17 mouse cellular contexts compared by ENCODE assay signal in genomic region chr7:132307722-132308271, GRCm38 (mm10). TPM values are rescaled to one million over a fixed set of nuclear protein-coding genes. Genes with fewer than 3 reads are reported as not detected.
DNase-seq lines count a peak whose midpoint lies in the region; ATAC-seq and TF ChIP-seq lines count a peak whose summit lies in the region.
"Had no signal": no experiment of that assay in that cellular context is flagged by ENCODE, and none has a peak within 500 bp of the region (broad histone marks: within the 10 kb centered on the region; RNA-seq: fewer than 3 reads in every experiment).

No protein-coding gene starts in this region.

- no peaks in the 10 kb centered on the region for H3K27me3 ChIP-seq in liver, adult 2 months (ENCODE audit: control insufficient read depth, insufficient read depth, low read length)
- H3K27me3 ChIP-seq in intestine, embryonic 16.5 days (replicated peaks; ENCODE audit: control insufficient read depth, insufficient read depth, low read length): no peaks in the 10 kb centered on the region
- H3K27me3 ChIP-seq: hindbrain, embryonic 15.5 days had no signal

- ATAC-seq in intestine, embryonic 16.5 days: peak; percentile 18; the same call in 1 of the 2 replicates
- ATAC-seq: activated CD4-positive, CD25-positive, alpha-beta regulatory T cell, adult 4 months; forebrain, embryonic 16.5 days had no signal

- peak; percentile 49 for DNase-seq in liver, adult 2 months (ENCODE audit: extremely low read depth, low read depth, low spot score)
- DNase-seq in liver: no peak
- peak; percentile 74 for DNase-seq in kidney, postnatal 14 days
- peak; percentile 56 for DNase-seq in lung, postnatal 36 days
- no peak for DNase-seq in urinary bladder, postnatal 14 days (ENCODE audit: low spot score)
- no peak for DNase-seq in gastrocnemius, postnatal 4 days (ENCODE audit: low spot score in 2 of 2)
- no peak for DNase-seq in retina, postnatal 1 day
- DNase-seq: cerebellum, postnatal 14 days; heart, postnatal 10 days; right cerebral cortex, postnatal 25 days; thymus, postnatal 36 days had no signal

- no peak overlapping the region for H3K4me3 ChIP-seq in liver, adult 2 months (ENCODE audit: insufficient read depth, low read depth, low read length)
- no peak overlapping the region for H3K4me3 ChIP-seq in intestine, embryonic 16.5 days (ENCODE audit: low read length)
- H3K4me3 ChIP-seq: erythroblast, embryonic 14.5 days; hindbrain, embryonic 15.5 days; megakaryocyte, embryonic 14.5 days had no signal

- no peak overlapping the region for H3K9ac ChIP-seq in liver, adult 2 months (ENCODE audit: low read depth, low read length)
- no peak overlapping the region for H3K9ac ChIP-seq in intestine, embryonic 16.5 days (ENCODE audit: low read depth, low read length)
- H3K9ac ChIP-seq: hindbrain, embryonic 15.5 days had no signal

- no peaks in the 10 kb centered on the region for H3K9me3 ChIP-seq in intestine, embryonic 16.5 days (ENCODE audit: control insufficient read depth, low read length)
- H3K9me3 ChIP-seq: hindbrain, embryonic 15.5 days; megakaryocyte, embryonic 14.5 days had no signal

- 62% methylated on average over 6 of the region's 6 CpGs for WGBS in liver, adult 2 months
- 48% methylated on average over 6 of the region's 6 CpGs for WGBS in intestine, embryonic 16.5 days

- TF ChIP-seq CTCF in liver, adult 2 months (IDR thresholded peaks at IDR 0.05; ENCODE audit: low read depth, low read length): no peak

- H3K27ac ChIP-seq in liver, adult 2 months (replicated peaks; ENCODE audit: insufficient read depth, low read depth, low read length): no peak overlapping the region
- H3K27ac ChIP-seq in intestine, embryonic 16.5 days (ENCODE audit: low read length): peak overlapping the region; percentile 74
- H3K27ac ChIP-seq: hindbrain, embryonic 15.5 days had no signal

- no peaks in the 10 kb centered on the region for H3K36me3 ChIP-seq in liver, adult 2 months (ENCODE audit: control insufficient read depth, insufficient read depth, low read length)
- H3K36me3 ChIP-seq in intestine, embryonic 16.5 days (ENCODE audit: control insufficient read depth, insufficient read depth, low read length): no peaks in the 10 kb centered on the region
- H3K36me3 ChIP-seq: hindbrain, embryonic 15.5 days had no signal

- no peak overlapping the region for H3K4me2 ChIP-seq in intestine, embryonic 16.5 days (ENCODE audit: low read depth, low read length)
- H3K4me2 ChIP-seq: hindbrain, embryonic 15.5 days had no signal

- H3K4me1 ChIP-seq in liver, adult 2 months (ENCODE audit: control insufficient read depth, insufficient read depth, low read length): peaks cover 10% of the 10 kb centered on the region; the same call in 1 of the 2 replicates
- H3K4me1 ChIP-seq in intestine, embryonic 16.5 days (ENCODE audit: control insufficient read depth, insufficient read depth, low read length): peaks cover 53% of the 10 kb centered on the region

- H3K79me2 ChIP-seq in liver, adult 2 months (ENCODE audit: control insufficient read depth, insufficient read depth, low read length): peaks cover 3% of the 10 kb centered on the region; the same call in 1 of the 2 replicates

- no peak for TF ChIP-seq POLR2A in liver, adult 2 months (IDR thresholded peaks at IDR 0.05; ENCODE audit: extremely low read depth, insufficient read depth, low read length)

RNA-seq across cellular contexts. Expression of gene Chst15, which starts 9.2 kb away (rescaled TPM):
- total RNA-seq in liver, adult 2 months (2014; rRNA removed): 6.5 and 10.4 TPM in 2 replicates
- 3.0 and 4.3 TPM in 2 replicates for polyA plus RNA-seq in liver, adult 2 months (2012; rRNA removed)
- polyA plus RNA-seq in intestine, embryonic 16.5 days (2015; fragmentation: Nextera tagmentation; extraction: Ambion mirVana): 20.6 and 21.1 TPM in 2 replicates
- total RNA-seq in gastrocnemius, postnatal 4 days (2021): 10 to 100 TPM; 11.6 to 12.0 TPM

Comparison
In these comparisons a context has a peak if more than half of its experiments do, and no peak if none do; other contexts are left out.
1. DNase-seq: peak in liver, adult 2 months (single experiment), kidney, postnatal 14 days (single experiment) and lung, postnatal 36 days (single experiment); none in liver (single experiment), urinary bladder, postnatal 14 days (single experiment), gastrocnemius, postnatal 4 days (0 of 2) and retina, postnatal 1 day (single experiment).